ENCODE assay signal across 8 mouse cellular contexts in the genomic region with DNA sequence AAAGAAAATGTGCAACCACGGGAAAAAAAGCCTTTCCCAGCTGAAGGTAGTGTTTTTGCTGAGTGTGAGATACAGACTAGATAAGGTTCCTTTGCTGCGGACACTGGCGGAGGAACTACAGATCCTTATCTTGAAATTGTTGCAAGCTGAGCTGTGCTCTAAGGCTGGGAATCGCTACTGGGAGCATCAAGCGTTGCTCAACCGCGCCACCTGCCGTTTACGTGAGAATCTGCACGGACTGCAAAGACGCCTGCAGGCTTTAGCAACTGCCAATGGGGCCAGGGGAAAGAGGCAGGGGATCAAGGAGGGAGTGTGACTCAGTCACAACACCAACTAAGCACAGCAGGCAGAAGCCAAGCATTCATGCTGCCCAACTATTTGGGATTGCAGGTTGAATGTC.
DNase-seq lines count a peak whose midpoint lies in the region; ATAC-seq and TF ChIP-seq lines count a peak whose summit lies in the region.

No protein-coding gene starts in this region.

- no peak overlapping the region for H3K9ac ChIP-seq in heart, embryonic 16.5 days (ENCODE audit: low read length)
- no peak overlapping the region for H3K9ac ChIP-seq in liver, postnatal 0 days (replicated peaks)
- no peak overlapping the region for H3K9ac ChIP-seq in neural tube, embryonic 15.5 days (replicated peaks)

- no peak for TF ChIP-seq EP300 in liver, postnatal 0 days (IDR thresholded peaks at IDR 0.05; ENCODE audit: low read depth)

- peak overlapping the region; percentile 58 for H3K4me2 ChIP-seq in heart, embryonic 16.5 days (ENCODE audit: low read depth, low read length)
- no peak overlapping the region for H3K4me2 ChIP-seq in liver, postnatal 0 days (ENCODE audit: low read depth, low read length)
- peak overlapping the region; percentile 33; the same call in 1 of the 2 replicates for H3K4me2 ChIP-seq in neural tube, embryonic 15.5 days

- TF ChIP-seq POLR2A in testis, adult 2 months (IDR thresholded peaks at IDR 0.05; ENCODE audit: control insufficient read depth, low read depth, low read length), result no peak

- TF ChIP-seq CTCF in liver, postnatal 0 days (IDR thresholded peaks at IDR 0.05; ENCODE audit: low read depth), result peak; percentile 92
- TF ChIP-seq CTCF in testis, adult 2 months (IDR thresholded peaks at IDR 0.05; ENCODE audit: control insufficient read depth, insufficient read depth, insufficient replicate concordance, low read depth, low read length), result peak; percentile 96

- no peaks in the 10 kb centered on the region for H3K36me3 ChIP-seq in forebrain, embryonic 10.5 days (replicated peaks)
- no peaks in the 10 kb centered on the region for H3K36me3 ChIP-seq in heart, embryonic 16.5 days (ENCODE audit: control insufficient read depth, insufficient read depth)
- H3K36me3 ChIP-seq in liver, postnatal 0 days (replicated peaks; ENCODE audit: insufficient read depth, low read length), result no peaks in the 10 kb centered on the region
- H3K36me3 ChIP-seq in neural tube, embryonic 15.5 days, result no peaks in the 10 kb centered on the region
- H3K36me3 ChIP-seq in testis, adult 2 months (ENCODE audit: control insufficient read depth, insufficient read depth, low read length), result no peaks in the 10 kb centered on the region

- H3K9me3 ChIP-seq in forebrain, embryonic 10.5 days, result no peaks in the 10 kb centered on the region
- no peaks in the 10 kb centered on the region for H3K9me3 ChIP-seq in heart, embryonic 16.5 days (replicated peaks; ENCODE audit: control insufficient read depth, low read length)
- no peaks in the 10 kb centered on the region for H3K9me3 ChIP-seq in liver, postnatal 0 days (ENCODE audit: low read length)
- no peaks in the 10 kb centered on the region for H3K9me3 ChIP-seq in neural tube, embryonic 15.5 days (replicated peaks)

- H3K4me1 ChIP-seq in forebrain, embryonic 10.5 days, result peaks cover 21% of the 10 kb centered on the region
- peaks cover 5% of the 10 kb centered on the region for H3K4me1 ChIP-seq in heart, embryonic 16.5 days (ENCODE audit: control insufficient read depth, insufficient read depth, low read length)
- 0 out of 2 replicates have a peak, but pooled peaks cover 4% of the 10 kb centered on the region for H3K4me1 ChIP-seq in liver, postnatal 0 days (ENCODE audit: insufficient read depth)
- peaks cover 26% of the 10 kb centered on the region for H3K4me1 ChIP-seq in neural tube, embryonic 15.5 days
- no peaks in the 10 kb centered on the region for H3K4me1 ChIP-seq in testis, adult 2 months (ENCODE audit: control insufficient read depth, insufficient read depth, low read length)

- no peak overlapping the region for H3K27ac ChIP-seq in forebrain, embryonic 10.5 days
- no peak overlapping the region for H3K27ac ChIP-seq in heart, embryonic 16.5 days (ENCODE audit: low read length)
- H3K27ac ChIP-seq in liver, postnatal 0 days (ENCODE audit: low read depth), result no peak overlapping the region
- no peak overlapping the region for H3K27ac ChIP-seq in neural tube, embryonic 15.5 days (replicated peaks)
- no peak overlapping the region for H3K27ac ChIP-seq in testis, adult 2 months (ENCODE audit: control insufficient read depth, insufficient read depth, low read depth, low read length)

- no peak overlapping the region for H3K4me3 ChIP-seq in forebrain, embryonic 10.5 days
- H3K4me3 ChIP-seq in heart, embryonic 16.5 days (ENCODE audit: low read length), result 0 out of 2 replicates have a peak overlapping the region, but pooled peaks have one; percentile 4
- no peak overlapping the region for H3K4me3 ChIP-seq in liver, postnatal 0 days (ENCODE audit: low read depth, low read length)
- no peak overlapping the region for H3K4me3 ChIP-seq in neural tube, embryonic 15.5 days (replicated peaks)
- no peak overlapping the region for H3K4me3 ChIP-seq in testis, adult 2 months (ENCODE audit: control insufficient read depth, low read depth, low read length)

- peaks cover 15% of the 10 kb centered on the region for H3K27me3 ChIP-seq in forebrain, embryonic 10.5 days (ENCODE audit: poor library complexity, severe bottlenecking)
- H3K27me3 ChIP-seq in heart, embryonic 16.5 days (ENCODE audit: control insufficient read depth, insufficient read depth, low read length), result peaks cover 14% of the 10 kb centered on the region
- H3K27me3 ChIP-seq in liver, postnatal 0 days (ENCODE audit: insufficient read depth, low read length), result no peaks in the 10 kb centered on the region
- H3K27me3 ChIP-seq in neural tube, embryonic 15.5 days (replicated peaks), result no peaks in the 10 kb centered on the region
- H3K27me3 ChIP-seq in testis, adult 2 months (ENCODE audit: control insufficient read depth, insufficient read depth, low read length), result no peaks in the 10 kb centered on the region

- 2% methylated on average over 11 of the region's 11 CpGs for WGBS in forebrain, embryonic 10.5 days
- WGBS in heart, embryonic 16.5 days, result under 1% methylated on average over 11 of the region's 11 CpGs
- under 1% methylated on average over 11 of the region's 11 CpGs for WGBS in liver, postnatal 0 days (ENCODE audit: insufficient replicate concordance)
- WGBS in neural tube, embryonic 15.5 days, result under 1% methylated on average over 11 of the region's 11 CpGs

- peak; percentile 88 for DNase-seq in CD4-positive, CD25-positive, alpha-beta regulatory T cell, adult 2 months (ENCODE audit: low read depth, low spot score)
- peak; percentile 92 for DNase-seq in brain, adult 2 months (ENCODE audit: low read depth, low spot score)
- peak; percentile 84 for DNase-seq in forebrain, embryonic 10.5 days (ENCODE audit: extremely low spot score, low spot score)
- peak; percentile 82 for DNase-seq in kidney, postnatal 14 days
- peak; percentile 84 for DNase-seq in liver, postnatal 0 days

- no peak for ATAC-seq in heart, embryonic 16.5 days (replicated peaks; ENCODE audit: extremely low read depth, insufficient read depth, low FRiP score)
- peak; percentile 41; the same call in 1 of the 2 replicates for ATAC-seq in liver, postnatal 0 days
- peak; percentile 74; the same call in 1 of the 2 replicates for ATAC-seq in neural tube, embryonic 15.5 days (ENCODE audit: low FRiP score)
